Mouse (Mus musculus) colon, adult 2 months (tissue): ENCODE results near the gene Usp34. TPM values are rescaled to one million over a fixed set of nuclear protein-coding genes. Genes with fewer than 3 reads are reported as not detected.

Source experiments
- polyA plus RNA-seq: library from polyadenylated mRNA; depleted of rRNA; stranded (reverse); fragments of >200 nt; gene quantifications from 2 replicates; pipeline ENCODE4 v1.2.3, GENCODE M21; 2012; rRNA removed

Gene Usp34
- polyA plus RNA-seq, result 3.5 and 4.3 TPM in 2 replicates

GRCm38 (mm10) chr11:23306764-23307565, at the start of gene Usp34:
TSS of gene Usp34 (plus strand) at chr11:23306895.

GRCm38 (mm10) chr11:23497718-23498509, 191.2 kb downstream of the Usp34 start, which contains the start of gene Ahsa2:
TSS of gene Ahsa2 (minus strand) at chr11:23498030.

GRCm38 (mm10) chr11:23520473-23521205, 213.9 kb downstream of the Usp34 start, which contains the start of gene 1700093K21Rik:
TSS of gene 1700093K21Rik (minus strand) at chr11:23521155.

Other genes starting within 250 kb of the Usp34 start
- gene Xpo1, start 50.9 kb upstream of the Usp34 start, polyA plus RNA-seq, result 4.0 and 4.7 TPM in 2 replicates
- gene Ahsa2, start 191.1 kb downstream of the Usp34 start, polyA plus RNA-seq, result 8.8 and 9.8 TPM in 2 replicates
- not detected in 2 replicates for gene 1700093K21Rik, start 214.3 kb downstream of the Usp34 start, polyA plus RNA-seq